Mouse (Mus musculus) limb, embryonic 13.5 days (tissue): Measurements from ENCODE around the gene Emc7. TPM values are rescaled to one million over a fixed set of nuclear protein-coding genes. Genes with fewer than 3 reads are reported as not detected.
"Not testable (repeated sequence)": the region's sequence is repeated elsewhere in the genome, so short reads cannot be mapped to it uniquely, and the experiment has no call there.

Source experiments
- ATAC-seq: fragments of 200-750 bp; cut with Nextera tagmentation; 2 replicates; pipeline ENCODE4 v1.8.0; 2017; ENCODE audit warnings: low read depth, moderate number of reproducible peaks, moderate TSS enrichment; ENCODE audit not compliant: low FRiP score
- H3K27ac ChIP-seq: fragments of 300-500 bp; sonication (generic); 2 replicates; pipeline ENCODE4 v1.5.1; 2015; ENCODE audit warnings: inconsistent platforms, mild to moderate bottlenecking, moderate library complexity
- H3K27me3 ChIP-seq: fragments of 300-500 bp; sonication (generic); 2 replicates; pipeline ENCODE4 v1.6.1; 2015; ENCODE audit warnings: mild to moderate bottlenecking, inconsistent platforms
- H3K36me3 ChIP-seq: fragments of 300-500 bp; sonication (generic); 2 replicates; pipeline ENCODE4 v1.6.1; 2015; ENCODE audit warnings: inconsistent platforms, mild to moderate bottlenecking, moderate library complexity
- H3K4me1 ChIP-seq: fragments of 300-500 bp; sonication (generic); 2 replicates; pipeline ENCODE4 v1.6.1; 2015; ENCODE audit warnings: inconsistent platforms
- H3K4me2 ChIP-seq: fragments of 300-500 bp; sonication (generic); replicated peaks from 2 replicates; pipeline ENCODE4 v1.6.1; 2015; ENCODE audit warnings: inconsistent platforms, mild to moderate bottlenecking, moderate library complexity
- H3K4me3 ChIP-seq: fragments of 300-500 bp; sonication (generic); 2 replicates; pipeline ENCODE4 v1.5.1; 2015; ENCODE audit warnings: moderate library complexity, mild to moderate bottlenecking, inconsistent platforms
- H3K9ac ChIP-seq: fragments of 300-500 bp; sonication (generic); 2 replicates; pipeline ENCODE4 v1.6.1; 2015; ENCODE audit warnings: mild to moderate bottlenecking, inconsistent platforms
- H3K9me3 ChIP-seq: fragments of 300-500 bp; sonication (generic); 2 replicates; pipeline ENCODE4 v1.6.1; 2016; ENCODE audit warnings: inconsistent platforms
- WGBS: fragments of 180-500 bp; shearing (Covaris S2); methylation state at CpG from one replicate; pipeline ENCODE4 v1.1.7; 2015; 5-methylcytosine and 5-hydroxymethylcytosine counted together
- polyA plus RNA-seq: library from polyadenylated mRNA; unstranded; fragments of >200 nt; fragmentation: Nextera tagmentation; extraction: Ambion mirVana; gene quantifications from 2 replicates; pipeline ENCODE4 v1.2.1, GENCODE M21; 2015

The Emc7 gene
- polyA plus RNA-seq, 1 experiment from 2014 or later = 15.5 TPM

GRCm38 (mm10) chr2:112448510-112449059 lies 6.2 kb upstream of the Emc7 start:
- H3K4me1 ChIP-seq = no peaks in the 10 kb centered on the region

GRCm38 (mm10) chr2:112449597-112450296 lies 5.0 kb upstream of the Emc7 start:
- Histone ChIP-seq H3K36me3 (no peaks in the 10 kb centered on the region), H3K27me3 (no peaks in the 10 kb centered on the region), H3K9ac (no peak overlapping the region), H3K9me3 (no peaks in the 10 kb centered on the region), H3K27ac (no peak overlapping the region), H3K4me3 (no peak overlapping the region), H3K4me2 (no peak overlapping the region), H3K4me1 (peaks cover 4% of the 10 kb centered on the region; the same call in 1 of the 2 replicates)
- ATAC-seq = no peak
- WGBS = 31% methylated on average over 4 of the region's 4 CpGs

More at GRCm38 (mm10) chr2:112448510-112449059, 6.2 kb upstream of the Emc7 start:
- no peak overlapping the region for H3K9ac ChIP-seq
- no peaks in the 10 kb centered on the region for H3K36me3 ChIP-seq
- no peak overlapping the region for H3K4me3 ChIP-seq
- H3K27ac ChIP-seq = no peak overlapping the region
- H3K9me3 ChIP-seq = no peaks in the 10 kb centered on the region
- H3K4me2 ChIP-seq = no peak overlapping the region
- H3K27me3 ChIP-seq = no peaks in the 10 kb centered on the region
- no peak for ATAC-seq

- peaks cover 12% of the 10 kb centered on the region for H3K4me1 ChIP-seq
- not testable (repeated sequence) for ATAC-seq
Measured at GRCm38 (mm10) chr2:112452513-112452912, 2.3 kb upstream of the Emc7 start.

GRCm38 (mm10) chr2:112454125-112454861 lies 504 bp upstream of the Emc7 start:
- Histone ChIP-seq H3K4me2 (peak overlapping the region; percentile 90), H3K36me3 (0 out of 2 replicates have a peak, but pooled peaks cover 3% of the 10 kb centered on the region), H3K4me3 (peak overlapping the region; percentile 91), H3K27me3 (no peaks in the 10 kb centered on the region), H3K9ac (peak overlapping the region; percentile 92), H3K4me1 (peaks cover 12% of the 10 kb centered on the region), H3K9me3 (no peaks in the 10 kb centered on the region), H3K27ac (peak overlapping the region; percentile 58; the same call in 1 of the 2 replicates)
- ATAC-seq = peak; percentile 67
- WGBS = 28% methylated on average over 17 of the region's 17 CpGs

More at GRCm38 (mm10) chr2:112452513-112452912, 2.3 kb upstream of the Emc7 start:
- H3K4me3 ChIP-seq, H3K9me3 ChIP-seq, H3K27ac ChIP-seq, H3K27me3 ChIP-seq, H3K9ac ChIP-seq, H3K36me3 ChIP-seq, H3K4me2 ChIP-seq: not testable (repeated sequence)

GRCm38 (mm10) chr2:112460557-112460956 lies 5.8 kb downstream of the Emc7 start:
- ATAC-seq = no peak
- no peaks in the 10 kb centered on the region for H3K27me3 ChIP-seq
- no peak overlapping the region for H3K27ac ChIP-seq
- no peak overlapping the region for H3K4me3 ChIP-seq
- H3K36me3 ChIP-seq = peaks cover 37% of the 10 kb centered on the region
- no peak overlapping the region for H3K9ac ChIP-seq
- peaks cover 7% of the 10 kb centered on the region for H3K4me1 ChIP-seq
- no peak overlapping the region for H3K4me2 ChIP-seq
- 94% methylated on average over 3 of the region's 3 CpGs for WGBS
- no peaks in the 10 kb centered on the region for H3K9me3 ChIP-seq

- Histone ChIP-seq H3K4me1 (no peaks in the 10 kb centered on the region), H3K4me2 (no peak overlapping the region), H3K9ac (no peak overlapping the region), H3K27ac (no peak overlapping the region), H3K4me3 (no peak overlapping the region), H3K27me3 (no peaks in the 10 kb centered on the region), H3K36me3 (peaks cover 51% of the 10 kb centered on the region), H3K9me3 (no peaks in the 10 kb centered on the region)
- ATAC-seq = no peak
Measured at GRCm38 (mm10) chr2:112469542-112469941, 14.7 kb downstream of the Emc7 start.

- Histone ChIP-seq H3K9ac (no peak overlapping the region), H3K27ac (no peak overlapping the region), H3K4me3 (no peak overlapping the region), H3K36me3 (peaks cover 41% of the 10 kb centered on the region), H3K4me2 (no peak overlapping the region), H3K9me3 (no peaks in the 10 kb centered on the region), H3K27me3 (no peaks in the 10 kb centered on the region), H3K4me1 (no peaks in the 10 kb centered on the region)
- WGBS = 79% methylated on average over 5 of the region's 5 CpGs
- 0 out of 2 replicates have a peak, but pooled peaks have one; percentile 5 for ATAC-seq
Measured at GRCm38 (mm10) chr2:112470961-112471381, 16.2 kb downstream of the Emc7 start.

- no peak overlapping the region for H3K4me3 ChIP-seq
- no peak overlapping the region for H3K27ac ChIP-seq
- no peak overlapping the region for H3K9ac ChIP-seq
- H3K27me3 ChIP-seq = no peaks in the 10 kb centered on the region
- no peak overlapping the region for H3K4me2 ChIP-seq
- no peak for ATAC-seq
- 93% methylated on average over 2 of the region's 2 CpGs for WGBS
- H3K9me3 ChIP-seq = no peaks in the 10 kb centered on the region
- no peaks in the 10 kb centered on the region for H3K4me1 ChIP-seq
- H3K36me3 ChIP-seq = peaks cover 30% of the 10 kb centered on the region
Measured at GRCm38 (mm10) chr2:112472076-112472475, 17.3 kb downstream of the Emc7 start.

- WGBS = 67% methylated on average over 5 of the region's 5 CpGs
- no peak for ATAC-seq
- Histone ChIP-seq H3K27ac (no peak overlapping the region), H3K4me1 (no peaks in the 10 kb centered on the region), H3K4me2 (no peak overlapping the region), H3K27me3 (no peaks in the 10 kb centered on the region), H3K36me3 (0 out of 2 replicates have a peak, but pooled peaks cover under 1% of the 10 kb centered on the region), H3K9me3 (no peaks in the 10 kb centered on the region), H3K4me3 (no peak overlapping the region), H3K9ac (no peak overlapping the region)
Measured at GRCm38 (mm10) chr2:112474997-112475724, 20.4 kb downstream of the Emc7 start.

- no peak overlapping the region for H3K27ac ChIP-seq
- no peak for ATAC-seq
- no peaks in the 10 kb centered on the region for H3K4me1 ChIP-seq
- no peaks in the 10 kb centered on the region for H3K9me3 ChIP-seq
- no peak overlapping the region for H3K4me3 ChIP-seq
- H3K27me3 ChIP-seq = no peaks in the 10 kb centered on the region
- no peak overlapping the region for H3K9ac ChIP-seq
- no peaks in the 10 kb centered on the region for H3K36me3 ChIP-seq
- 78% methylated on average over 6 of the region's 6 CpGs for WGBS
- no peak overlapping the region for H3K4me2 ChIP-seq
Measured at GRCm38 (mm10) chr2:112476554-112476953, 21.8 kb downstream of the Emc7 start.

- Histone ChIP-seq H3K27me3 (no peaks in the 10 kb centered on the region), H3K36me3 (no peaks in the 10 kb centered on the region), H3K9ac (no peak within 1 kb of the TSS), H3K27ac (no peak within 1 kb of the TSS), H3K4me1 (no peaks in the 10 kb centered on the region), H3K4me3 (no peak within 1 kb of the TSS), H3K9me3 (no peaks in the 10 kb centered on the region), H3K4me2 (no peak within 1 kb of the TSS)
- 90% methylated on average over 5 of the region's 5 CpGs for WGBS
- no peak for ATAC-seq
Measured at GRCm38 (mm10) chr2:112480669-112481068, 25.9 kb downstream of the Emc7 start, which contains the start of gene Chrm5. Gene Chrm5, minus strand, starts transcription at chr2:112480769.

GRCm38 (mm10) chr2:112481564-112481963 lies 26.8 kb downstream of the Emc7 start:
- no peaks in the 10 kb centered on the region for H3K27me3 ChIP-seq
- no peak overlapping the region for H3K9ac ChIP-seq
- H3K27ac ChIP-seq = no peak overlapping the region
- H3K4me2 ChIP-seq = no peak overlapping the region
- H3K4me1 ChIP-seq = no peaks in the 10 kb centered on the region
- H3K9me3 ChIP-seq = no peaks in the 10 kb centered on the region
- H3K4me3 ChIP-seq = no peak overlapping the region
- 0% methylated on average over 2 of the region's 2 CpGs for WGBS
- ATAC-seq = no peak
- no peaks in the 10 kb centered on the region for H3K36me3 ChIP-seq
